Mouse (Mus musculus): ENCODE measurements around the gene Gtf3c1.
"Not testable (repeated sequence)": the region's sequence is repeated elsewhere in the genome, so short reads cannot be mapped to it uniquely, and the experiment has no call there.

The Gtf3c1 gene

DNA sequence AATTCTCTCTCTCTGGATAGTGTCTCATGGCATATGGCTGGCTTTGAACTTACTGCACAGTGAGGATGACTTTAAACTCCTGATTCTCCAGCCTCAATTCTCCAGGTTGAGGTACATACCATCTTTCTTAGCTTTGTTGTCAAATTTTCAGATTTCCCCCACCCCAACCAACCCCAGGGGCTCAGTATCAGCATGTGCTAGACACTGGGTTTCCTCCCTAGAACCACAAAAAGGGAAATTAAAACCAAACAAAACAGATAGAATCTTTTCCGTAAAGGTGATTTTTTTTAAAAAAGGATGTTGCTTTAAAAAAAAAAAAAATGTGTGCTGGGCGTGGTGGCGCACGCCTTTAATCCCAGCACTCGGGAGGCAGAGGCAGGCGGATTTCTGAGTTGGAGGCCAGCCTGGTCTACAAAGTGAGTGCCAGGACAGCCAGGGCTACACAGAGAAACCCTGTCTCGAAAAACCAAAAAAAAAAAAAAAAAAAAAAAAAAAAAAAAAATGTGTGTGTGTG, 6.0 kb upstream of the Gtf3c1 start:
- ATAC-seq (ENCODE audit: insufficient number of reproducible peaks, low FRiP score, low TSS enrichment), result not testable (repeated sequence)

DNA sequence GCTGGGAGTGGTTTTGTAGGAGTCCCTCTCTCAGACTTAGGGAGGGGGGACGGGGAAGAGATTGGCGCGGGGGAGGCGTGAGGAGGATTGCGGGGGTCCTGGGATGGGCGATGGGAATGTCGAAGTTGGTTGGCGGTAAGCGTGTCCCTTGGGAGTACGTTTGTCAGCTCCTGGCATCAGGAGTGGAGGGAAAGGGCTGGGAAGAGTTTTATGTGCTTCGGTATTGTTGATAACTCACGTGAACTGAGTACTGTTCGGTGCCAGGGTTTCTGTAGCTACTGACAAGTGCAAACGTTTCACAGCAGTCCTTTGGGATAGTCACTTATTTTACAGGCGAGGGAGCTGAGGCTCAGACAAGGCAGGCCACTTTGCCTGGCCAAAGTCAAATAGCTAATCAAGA, 520 bp upstream of the Gtf3c1 start:
- ATAC-seq (ENCODE audit: insufficient number of reproducible peaks, low FRiP score, low TSS enrichment), result no peak

DNA sequence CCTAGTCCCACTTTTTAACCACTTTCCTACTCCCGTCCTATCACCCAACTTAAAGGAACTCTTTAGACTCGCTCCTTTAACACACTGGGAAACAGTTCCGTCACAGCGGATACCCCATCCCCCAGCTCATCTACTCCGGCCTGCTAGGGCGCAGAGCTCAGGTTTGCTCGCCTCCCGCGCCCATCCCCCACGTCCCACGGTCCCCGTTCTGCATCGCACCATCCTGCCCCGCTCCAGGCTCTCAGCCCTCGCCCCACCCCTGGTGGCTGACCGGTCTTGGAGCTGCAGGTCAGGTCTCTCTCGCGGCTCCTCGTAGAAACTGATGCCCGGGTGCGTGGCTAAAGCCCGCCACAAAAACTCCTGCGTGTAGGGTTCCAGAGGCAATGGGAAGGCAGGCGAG, 394 bp downstream of the Gtf3c1 start:
- peak; percentile 63 for ATAC-seq (ENCODE audit: insufficient number of reproducible peaks, low FRiP score, low TSS enrichment)

DNA sequence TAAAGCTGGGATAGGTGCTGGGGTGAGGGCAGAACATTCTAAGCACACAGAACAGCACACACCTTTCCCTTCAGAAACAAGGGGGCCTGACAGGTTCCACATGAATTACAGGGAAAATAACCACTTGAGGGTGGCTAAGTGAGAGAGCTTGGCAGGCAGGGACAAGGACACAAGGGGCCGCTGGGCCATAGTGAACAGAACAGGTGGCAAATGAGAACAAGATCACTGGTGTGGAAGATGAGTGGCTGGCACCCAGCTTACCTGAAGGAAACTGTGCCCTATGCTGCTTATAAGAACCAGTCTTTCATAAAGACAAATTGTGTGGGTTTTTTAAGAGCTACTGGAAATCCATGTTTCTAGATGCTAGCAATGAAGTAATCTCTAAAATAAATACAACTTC, 4.8 kb downstream of the Gtf3c1 start:
- ATAC-seq (ENCODE audit: insufficient number of reproducible peaks, low FRiP score, low TSS enrichment), result no peak

DNA sequence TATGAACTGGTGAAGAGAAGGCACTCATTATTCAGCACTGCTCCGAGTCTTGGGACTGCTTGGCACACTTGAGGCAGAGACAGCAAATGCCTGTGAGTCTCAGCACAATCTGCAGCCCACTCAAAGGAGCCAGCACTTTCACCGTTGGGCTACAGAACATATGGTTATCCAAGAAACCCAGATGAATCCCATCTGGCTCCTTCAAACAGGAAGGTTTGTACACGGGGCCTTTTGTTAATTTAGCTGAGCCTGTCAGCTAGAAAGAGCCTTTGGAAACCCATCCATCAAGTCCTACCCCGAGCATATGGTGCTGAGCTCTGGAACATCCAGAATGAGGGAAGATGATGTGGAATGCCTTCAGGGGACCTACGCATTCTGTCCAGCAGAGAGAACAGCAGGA, 13.5 kb downstream of the Gtf3c1 start:
- no peak for ATAC-seq (ENCODE audit: insufficient number of reproducible peaks, low FRiP score, low TSS enrichment)

DNA sequence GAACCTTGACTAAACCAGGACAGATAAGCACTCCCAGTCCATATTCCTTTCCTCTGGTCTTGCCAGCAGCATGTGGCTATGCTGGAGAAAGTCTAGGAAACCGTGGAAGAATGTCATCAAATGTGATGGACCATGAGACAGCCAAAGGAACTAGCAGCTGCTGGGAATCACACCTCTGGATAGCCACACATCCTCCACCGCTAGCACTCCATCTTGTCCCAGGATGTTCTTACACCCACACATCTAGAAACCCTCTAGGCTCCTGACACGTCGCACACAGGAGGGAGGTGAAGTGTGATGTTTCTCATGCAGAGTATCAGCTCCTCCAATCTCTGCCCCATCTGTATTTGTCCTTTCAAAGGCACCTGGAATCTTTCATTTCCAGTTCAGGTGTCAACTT, 17.1 kb downstream of the Gtf3c1 start:
- no peak for ATAC-seq (ENCODE audit: insufficient number of reproducible peaks, low FRiP score, low TSS enrichment)

DNA sequence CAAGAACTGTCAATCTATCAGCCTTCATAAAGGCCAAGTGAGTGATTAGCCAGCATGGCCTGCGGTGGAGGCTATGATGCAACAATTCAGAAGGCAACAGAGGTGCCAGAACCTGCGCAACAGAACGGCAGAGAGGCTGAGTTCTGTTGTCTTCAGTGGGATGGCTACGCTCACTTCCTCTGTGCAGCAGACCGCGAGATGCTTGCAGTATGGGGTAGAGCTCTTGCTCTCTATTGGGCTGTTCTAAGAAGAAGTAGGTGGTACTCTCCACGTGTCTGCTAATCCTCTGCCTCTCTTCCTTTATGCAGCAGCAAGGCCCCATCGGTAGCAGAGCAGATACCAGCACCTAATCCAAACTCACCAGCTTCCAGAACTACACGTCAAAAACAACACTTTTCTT, 27.6 kb downstream of the Gtf3c1 start:
- ATAC-seq (ENCODE audit: insufficient number of reproducible peaks, low FRiP score, low TSS enrichment), result no peak

DNA sequence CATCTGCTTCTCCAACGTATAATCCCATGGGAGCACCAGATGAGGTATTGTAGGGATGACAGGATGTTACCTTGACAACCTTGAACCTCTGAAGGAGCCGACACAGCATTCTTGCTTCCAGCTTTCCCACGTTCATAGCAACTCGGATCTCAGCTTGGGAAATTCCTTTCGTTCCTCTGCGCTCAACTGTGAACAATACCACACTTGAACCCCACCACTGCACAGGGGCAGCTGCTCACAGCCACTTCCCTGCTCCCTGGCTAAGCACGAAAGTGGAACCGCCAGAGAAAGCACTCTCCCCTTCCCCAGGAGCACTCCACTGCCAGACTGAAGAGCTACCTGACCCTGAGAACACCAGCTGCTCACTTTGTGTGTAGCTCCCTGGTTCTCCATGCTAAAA, 28.8 kb downstream of the Gtf3c1 start:
- no peak for ATAC-seq (ENCODE audit: insufficient number of reproducible peaks, low FRiP score, low TSS enrichment)

DNA sequence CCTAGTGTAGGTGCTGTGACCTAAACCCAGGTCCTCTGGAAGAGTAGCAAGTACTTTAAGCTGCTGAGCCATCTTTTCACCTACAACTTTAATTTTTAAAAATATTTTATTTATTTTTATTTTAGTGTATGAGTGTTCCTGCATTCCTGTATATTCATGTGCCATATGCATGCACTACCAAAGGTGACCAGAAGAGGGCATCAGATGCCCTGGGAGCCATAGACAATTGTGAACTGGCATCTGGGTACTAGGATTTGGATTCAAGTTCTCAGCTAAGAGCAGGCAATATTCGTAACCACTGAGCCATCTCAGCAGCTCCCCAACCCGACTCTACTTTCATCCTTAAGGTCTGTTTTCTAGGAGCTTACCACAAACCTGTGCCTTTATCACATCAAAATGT, 32.7 kb downstream of the Gtf3c1 start:
- ATAC-seq (ENCODE audit: insufficient number of reproducible peaks, low FRiP score, low TSS enrichment), result no peak

DNA sequence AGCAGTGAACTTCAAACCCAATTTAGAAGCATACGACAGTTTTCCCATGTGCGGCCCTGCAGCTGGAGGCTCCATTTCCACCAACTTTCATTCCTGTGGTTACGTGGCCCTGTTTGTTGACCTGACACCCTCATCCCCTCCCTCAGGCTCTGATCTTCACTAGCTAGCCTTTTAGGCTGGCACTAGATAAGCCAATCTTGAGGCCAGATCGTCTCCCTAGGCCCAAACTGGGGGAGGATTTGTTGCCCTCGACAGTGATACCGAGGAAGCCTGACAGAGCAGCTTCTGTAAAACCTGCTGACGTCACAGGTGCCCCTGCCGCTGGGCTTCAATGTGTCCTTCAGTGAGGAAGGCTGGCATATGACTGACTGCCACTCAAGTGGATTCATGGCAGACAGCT, 36.2 kb downstream of the Gtf3c1 start:
- ATAC-seq (ENCODE audit: insufficient number of reproducible peaks, low FRiP score, low TSS enrichment), result no peak

DNA sequence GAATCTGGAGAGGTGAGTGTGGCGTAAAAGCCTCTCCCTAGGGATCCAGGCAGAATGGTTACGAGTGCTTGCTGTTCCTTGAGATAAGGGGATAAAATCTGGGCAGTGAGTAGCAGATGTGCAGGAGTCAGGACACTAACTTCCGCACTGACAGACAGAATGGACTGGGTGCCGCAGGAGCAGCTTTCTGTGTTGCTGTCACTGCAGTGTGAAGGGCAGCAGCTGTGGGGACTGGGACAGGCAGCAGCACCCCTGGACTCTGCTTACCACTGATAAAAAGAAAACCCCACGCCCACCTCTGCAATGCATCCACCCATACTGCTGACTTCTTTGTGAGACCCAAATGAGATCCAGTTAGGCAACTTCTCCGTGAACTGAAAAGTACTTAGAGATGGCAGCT, 36.7 kb downstream of the Gtf3c1 start:
- no peak for ATAC-seq (ENCODE audit: insufficient number of reproducible peaks, low FRiP score, low TSS enrichment)

DNA sequence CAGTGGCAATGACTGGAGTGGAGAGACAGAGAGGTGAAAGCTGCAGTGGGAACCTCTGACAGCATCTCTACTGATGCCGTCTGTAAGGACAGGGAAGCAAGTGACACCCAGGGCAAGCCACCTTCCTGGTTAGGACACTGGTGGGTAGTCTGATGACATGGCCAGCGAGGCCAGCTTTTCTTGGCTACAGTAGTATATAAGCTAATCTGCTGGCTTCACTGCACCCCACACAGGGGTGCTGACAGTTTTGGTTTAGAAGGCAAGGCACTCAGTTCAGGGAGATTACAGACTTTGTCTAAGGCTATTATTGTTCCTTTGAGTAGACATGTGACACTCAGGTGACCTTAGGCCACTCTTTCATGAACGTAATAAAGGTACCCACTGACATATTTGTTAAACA, 43.9 kb downstream of the Gtf3c1 start:
- ATAC-seq (ENCODE audit: insufficient number of reproducible peaks, low FRiP score, low TSS enrichment), result no peak

DNA sequence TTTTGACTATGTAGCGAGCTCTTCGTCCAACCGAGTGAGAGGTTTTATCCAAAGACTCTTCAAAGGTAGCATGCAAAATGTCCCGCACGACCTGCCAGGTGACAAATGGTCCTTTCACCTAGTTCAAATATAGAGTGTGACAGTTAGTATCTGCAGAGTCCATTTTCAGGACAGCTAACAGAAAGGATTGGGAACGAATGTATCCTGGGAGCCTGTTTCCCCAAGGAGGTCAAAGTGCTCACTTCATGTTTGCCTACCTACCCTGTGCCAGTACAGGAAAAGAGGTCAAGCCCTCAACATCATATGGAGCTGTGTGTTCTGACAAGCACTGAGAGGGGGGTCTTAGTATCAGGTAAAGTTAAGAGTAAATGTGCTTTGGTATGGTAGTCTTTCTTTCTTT, 50.1 kb downstream of the Gtf3c1 start:
- no peak for ATAC-seq (ENCODE audit: insufficient number of reproducible peaks, low FRiP score, low TSS enrichment)

DNA sequence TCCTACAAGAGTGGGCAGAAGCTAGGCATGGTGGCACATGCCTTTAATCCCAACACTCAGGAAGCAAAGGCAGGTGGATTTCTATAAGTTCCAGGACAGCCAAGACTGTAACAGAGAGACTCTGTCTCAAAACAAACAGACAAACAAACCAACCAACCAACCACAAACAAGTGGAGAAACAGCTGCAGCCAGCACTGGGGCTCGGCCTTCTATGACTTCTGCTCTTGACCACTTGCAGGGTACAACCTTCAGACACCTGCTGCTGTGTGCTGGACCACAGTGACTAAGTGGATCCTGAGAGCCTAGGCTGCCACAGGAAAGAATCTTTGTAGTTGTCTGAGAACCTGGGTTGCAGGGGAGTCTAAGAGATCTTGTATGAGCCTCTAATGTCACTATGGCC, 58.6 kb downstream of the Gtf3c1 start:
- ATAC-seq (ENCODE audit: insufficient number of reproducible peaks, low FRiP score, low TSS enrichment), result no peak

DNA sequence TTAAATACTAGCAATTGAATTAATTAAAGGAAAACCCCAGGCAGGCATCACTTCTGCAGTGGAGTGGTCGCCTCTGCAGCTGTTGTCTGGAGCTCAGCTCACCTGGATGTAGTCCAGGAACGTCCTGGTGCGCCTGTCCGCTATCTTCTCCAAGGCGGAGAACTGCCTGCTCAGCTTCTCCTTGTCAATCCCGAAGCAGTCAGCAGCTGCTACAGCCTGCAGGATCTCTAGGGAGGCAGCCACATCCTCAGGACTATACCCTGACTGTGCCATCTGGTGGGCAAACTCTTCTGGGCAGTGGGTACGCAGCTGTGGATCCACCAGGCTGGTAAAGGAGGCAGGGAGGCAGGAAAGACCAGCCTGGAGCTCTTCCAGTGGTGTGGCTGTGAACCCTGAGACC, 62.2 kb downstream of the Gtf3c1 start:
- ATAC-seq (ENCODE audit: insufficient number of reproducible peaks, low FRiP score, low TSS enrichment), result no peak

DNA sequence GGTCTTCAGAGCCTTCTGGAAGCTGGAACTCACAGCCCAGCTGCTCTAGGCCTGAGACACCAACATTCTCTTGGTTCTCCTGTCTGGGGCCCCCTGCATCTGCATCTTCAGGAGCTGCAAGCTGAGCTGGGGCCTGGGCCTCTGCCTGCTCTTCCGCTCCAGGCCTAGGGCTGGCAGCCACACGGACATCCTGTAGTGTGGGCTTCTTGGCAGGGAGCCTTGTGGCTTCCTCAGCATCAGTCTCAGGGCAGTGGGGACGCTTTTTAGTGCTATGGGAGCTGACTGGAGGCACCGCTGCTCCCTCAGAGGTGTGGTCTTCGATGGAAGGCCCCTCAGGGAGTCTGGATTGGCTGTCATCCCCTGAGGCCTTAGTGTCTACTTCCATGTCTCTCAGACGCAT, 63.7 kb downstream of the Gtf3c1 start:
- ATAC-seq (ENCODE audit: insufficient number of reproducible peaks, low FRiP score, low TSS enrichment), result no peak

DNA sequence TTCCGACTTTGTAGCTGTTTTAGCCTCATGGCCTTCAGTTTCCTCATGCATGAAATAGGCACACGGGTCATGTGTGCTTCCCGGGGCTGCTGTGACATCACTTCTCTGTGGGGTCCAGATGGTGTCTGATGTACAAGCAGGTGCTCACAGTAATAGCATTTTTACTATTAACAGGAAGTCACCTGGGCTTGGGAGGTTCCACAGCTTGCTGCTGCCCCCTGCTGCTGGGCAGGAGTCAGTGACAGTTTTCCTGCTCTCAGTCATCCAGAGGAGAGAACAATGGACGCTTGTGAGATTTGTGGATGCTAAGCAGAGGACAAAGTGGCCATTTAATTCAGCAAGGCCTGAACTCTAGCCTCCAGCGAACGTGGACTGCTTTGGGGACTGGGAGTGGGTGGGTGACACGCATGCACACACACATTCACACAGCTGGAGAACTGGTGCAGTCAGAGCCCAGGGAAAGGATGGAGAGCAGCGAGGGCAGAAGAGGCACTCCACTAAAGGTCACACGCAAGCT, 68.7 kb downstream of the Gtf3c1 start:
- ATAC-seq (ENCODE audit: insufficient number of reproducible peaks, low FRiP score, low TSS enrichment), result peak; percentile 55

DNA sequence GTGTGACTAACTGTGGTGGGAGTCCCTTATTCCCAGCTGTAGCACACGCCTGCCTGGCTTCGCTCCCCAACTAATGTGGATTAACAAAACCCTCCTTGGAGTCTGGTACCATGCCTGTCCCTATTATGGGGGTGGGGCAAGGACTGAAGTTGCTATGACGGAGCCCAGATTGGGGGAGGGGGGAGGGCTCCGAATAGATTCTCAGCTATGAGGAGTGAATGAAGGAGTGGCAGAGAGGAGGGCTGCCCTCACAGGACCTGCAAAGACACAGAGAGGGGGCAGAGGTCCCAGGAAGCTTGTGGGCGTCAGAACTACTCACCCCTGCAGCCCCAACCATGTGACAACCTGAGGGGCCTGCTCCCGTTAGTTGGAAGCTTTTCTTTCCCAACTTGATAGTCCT, 69.2 kb downstream of the Gtf3c1 start:
- 0 out of 2 replicates have a peak, but pooled peaks have one; percentile 22 for ATAC-seq (ENCODE audit: insufficient number of reproducible peaks, low FRiP score, low TSS enrichment)

DNA sequence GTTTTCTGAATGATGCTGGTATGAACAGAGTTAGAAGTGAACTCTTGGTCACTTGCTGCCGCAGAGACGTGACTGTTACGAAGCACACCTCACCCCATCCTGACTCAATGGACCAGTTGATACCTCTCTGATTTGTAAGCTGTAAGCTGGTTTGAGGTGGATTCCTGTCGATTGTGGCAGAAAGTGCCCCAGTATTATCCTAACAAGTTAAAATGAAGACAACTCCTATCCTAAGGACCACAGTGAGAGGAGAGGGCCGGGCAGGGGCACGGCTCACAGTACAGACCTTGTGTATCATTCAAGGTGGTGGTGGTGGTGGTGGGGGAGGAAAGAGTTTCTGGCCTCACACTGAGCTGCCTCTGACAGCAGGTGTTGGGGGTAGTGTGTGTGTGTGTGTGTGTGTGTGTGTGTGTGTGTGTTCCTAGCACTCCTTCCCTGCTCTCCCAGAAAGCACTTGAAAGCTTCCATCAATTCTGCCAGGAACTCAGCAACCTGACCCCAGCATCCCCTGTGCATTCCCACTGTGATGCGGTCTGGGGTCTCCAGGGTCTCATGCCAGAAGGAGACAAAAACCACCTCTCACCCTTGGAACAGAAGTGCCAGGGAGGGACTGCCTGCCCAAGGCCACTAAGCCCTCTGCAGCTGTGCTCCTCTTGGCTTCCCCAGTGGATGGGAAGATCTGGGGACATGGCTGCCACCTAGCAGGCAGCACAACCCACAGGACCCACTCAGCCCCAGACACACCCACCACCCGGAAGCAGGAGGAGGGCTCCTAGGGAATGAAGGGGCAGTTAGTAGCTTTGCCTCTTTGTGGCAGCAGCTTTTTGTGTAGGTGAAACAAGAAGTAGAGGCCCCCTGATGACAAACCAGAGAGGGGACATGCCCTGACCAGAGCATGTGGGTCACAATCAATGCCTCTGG, 70.1 kb downstream of the Gtf3c1 start:
- no peak for ATAC-seq (ENCODE audit: insufficient number of reproducible peaks, low FRiP score, low TSS enrichment)

DNA sequence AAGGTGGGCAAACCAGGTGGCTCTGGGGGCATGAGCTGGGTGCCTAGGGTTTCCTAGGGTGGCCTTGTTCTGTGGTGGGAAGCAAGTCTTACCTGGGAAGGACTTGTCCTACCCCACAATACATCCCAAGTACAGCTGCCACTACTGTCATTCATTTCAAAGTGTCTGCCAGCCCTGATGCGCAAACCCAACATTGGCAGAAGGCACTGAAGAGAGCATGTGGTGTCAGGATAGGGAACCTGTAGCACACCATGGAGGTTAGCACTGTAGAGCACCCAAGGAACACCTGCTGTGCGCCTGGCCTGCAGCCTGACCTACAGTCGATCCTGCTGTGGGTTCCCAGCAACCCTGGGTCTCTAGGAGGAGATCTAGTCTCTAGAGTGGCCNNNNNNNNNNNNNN, 76.6 kb downstream of the Gtf3c1 start:
- no peak for ATAC-seq (ENCODE audit: insufficient number of reproducible peaks, low FRiP score, low TSS enrichment)

DNA sequence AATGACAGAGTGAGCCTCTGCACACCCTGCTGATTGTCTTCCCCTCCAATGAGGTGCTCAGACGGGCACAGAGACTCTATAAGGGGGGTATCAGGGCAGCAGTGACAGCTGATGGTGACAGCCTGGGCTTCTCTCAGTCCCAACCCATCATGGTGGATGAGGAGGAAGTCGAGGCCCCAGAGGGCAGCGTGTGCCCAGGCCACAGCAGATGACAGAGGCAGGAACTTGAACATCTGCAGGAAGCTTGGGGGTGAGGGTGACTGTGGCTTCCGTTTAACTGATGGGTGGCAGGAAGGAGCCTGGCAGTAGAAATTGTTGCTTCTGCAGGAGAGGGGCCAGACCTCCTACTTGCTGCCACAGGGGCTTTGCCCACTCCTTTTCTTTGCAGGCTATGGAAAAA, 77.3 kb downstream of the Gtf3c1 start:
- no peak for ATAC-seq (ENCODE audit: insufficient number of reproducible peaks, low FRiP score, low TSS enrichment)

DNA sequence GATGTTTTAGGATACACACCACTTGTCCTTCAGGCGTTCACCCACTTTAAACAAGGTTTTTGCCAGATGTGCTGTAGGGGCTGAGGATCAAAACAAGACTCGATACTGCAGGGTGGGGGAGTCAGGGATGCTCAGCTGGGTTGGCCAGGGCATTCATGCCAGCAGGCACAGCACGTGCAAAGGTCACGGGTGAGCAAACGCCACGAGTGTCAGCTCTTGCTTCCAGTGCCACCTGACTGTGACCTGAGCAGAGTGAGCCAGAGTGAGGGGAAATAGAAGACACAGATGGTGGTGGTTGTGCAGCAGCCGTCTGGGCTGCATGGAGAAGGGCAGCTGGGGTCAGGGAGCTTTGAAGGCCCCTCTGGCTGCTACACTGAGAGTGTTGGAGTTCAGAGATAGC, 81.8 kb downstream of the Gtf3c1 start:
- no peak for ATAC-seq (ENCODE audit: insufficient number of reproducible peaks, low FRiP score, low TSS enrichment)
